Mouse (Mus musculus) C2C12 (cell line): ENCODE data around the gene Grrp1.

ENCODE experiments used
- CEBPB ChIP-seq: IDR thresholded peaks from one replicate; pipeline ENCODE4 v1.6.1; 2011; ENCODE audit warnings: low read depth, mild to moderate bottlenecking, control low read depth, moderate library complexity
- CTCF ChIP-seq: IDR thresholded peaks from one replicate; pipeline ENCODE4 v1.5.1; 2011; ENCODE audit not compliant: control insufficient read depth, insufficient read depth, insufficient read length
- MAX ChIP-seq: IDR thresholded peaks from one replicate; pipeline ENCODE4 v1.6.1; 2011; ENCODE audit warnings: mild to moderate bottlenecking, control low read depth
- MYOD1 ChIP-seq: IDR thresholded peaks from one replicate; pipeline ENCODE4 v1.6.1; 2011; ENCODE audit warnings: low read depth; ENCODE audit not compliant: control insufficient read depth, insufficient read length
- MYOG ChIP-seq: IDR thresholded peaks from one replicate; pipeline ENCODE4 v1.6.1; 2011; ENCODE audit not compliant: control insufficient read depth, insufficient read length; ENCODE audit errors: extremely low read depth
- USF1 ChIP-seq: IDR thresholded peaks from one replicate; pipeline ENCODE4 v1.6.1; 2011; ENCODE audit warnings: low read depth, mild to moderate bottlenecking, control low read depth, moderate library complexity

DNA sequence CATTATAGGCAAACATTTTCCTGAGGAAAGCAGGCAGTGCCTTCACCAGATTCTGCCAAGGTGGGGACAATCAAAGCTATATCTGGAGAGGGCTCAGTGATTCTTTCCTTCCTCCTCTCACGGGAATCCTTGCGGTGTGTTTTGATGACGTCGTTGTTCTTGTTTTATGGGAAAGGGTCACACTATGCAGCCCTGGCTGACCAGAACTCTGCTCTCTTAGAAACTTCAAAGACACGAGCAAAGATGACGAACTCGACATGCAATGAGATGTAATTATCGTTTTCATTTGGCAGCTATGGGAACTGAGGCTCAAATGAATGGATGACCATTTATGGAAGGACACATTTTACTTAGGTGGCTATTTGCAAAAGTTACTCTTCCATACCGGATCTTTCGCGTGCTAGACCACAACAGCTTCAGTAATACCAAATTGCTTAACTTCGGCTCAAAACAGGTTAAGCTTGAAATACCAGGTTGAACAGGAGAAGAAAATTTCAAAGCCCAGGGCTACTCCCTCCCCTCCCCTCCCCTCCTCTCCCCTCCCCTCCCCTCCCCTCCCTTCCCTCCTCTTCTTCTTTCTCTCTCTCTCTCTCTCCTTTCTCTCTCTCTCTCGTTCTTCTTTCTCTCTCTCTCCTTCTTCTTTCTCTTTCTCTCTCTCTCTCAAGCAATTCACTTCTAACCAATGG lies 19.0 kb upstream of the Grrp1 start:
- TF ChIP-seq CTCF (no peak), USF1 (no peak), MYOG (no peak), CEBPB (no peak), MYOD1 (no peak), MAX (no peak)
